Mouse (Mus musculus) kidney, embryonic 16.5 days (tissue): ENCODE measurements around the gene Fitm1. TPM values are rescaled to one million over a fixed set of nuclear protein-coding genes. Genes with fewer than 3 reads are reported as not detected.

Source experiments
- polyA plus RNA-seq: library from polyadenylated mRNA; unstranded; fragments of >200 nt; fragmentation: Nextera tagmentation; extraction: Ambion mirVana; gene quantifications from 2 replicates; pipeline ENCODE4 v1.2.1, GENCODE M21; 2015

Fitm1 gene
- polyA plus RNA-seq, 1 experiment from 2014 or later: 4.5 TPM

Other genes starting within 250 kb of the Fitm1 start
- 147 and 157 TPM in 2 replicates for gene Dhrs4, start 96.9 kb upstream of the Fitm1 start, polyA plus RNA-seq
- gene Carmil3, start 85.0 kb upstream of the Fitm1 start, polyA plus RNA-seq: 2.5 and 3.0 TPM in 2 replicates
- gene Cpne6, start 65.2 kb upstream of the Fitm1 start, polyA plus RNA-seq: 0.21 and 0.46 TPM in 2 replicates
- not detected in 2 replicates for gene Nrl, start 50.6 kb upstream of the Fitm1 start, polyA plus RNA-seq
- 64.2 and 66.0 TPM in 2 replicates for gene Pck2, start 35.4 kb upstream of the Fitm1 start, polyA plus RNA-seq
- 117 TPM in 2 replicates for gene Dcaf11, start 15.6 kb upstream of the Fitm1 start, polyA plus RNA-seq
- 1.2 and 1.6 TPM in 2 replicates for gene A730061H03Rik, start 15.2 kb upstream of the Fitm1 start, polyA plus RNA-seq
- 156 and 168 TPM in 2 replicates for gene Psme1, start 2.5 kb downstream of the Fitm1 start, polyA plus RNA-seq
- gene Emc9, start 9.7 kb downstream of the Fitm1 start, polyA plus RNA-seq: 9.3 and 9.5 TPM in 2 replicates
- 207 and 226 TPM in 2 replicates for gene Psme2, start 15.5 kb downstream of the Fitm1 start, polyA plus RNA-seq
- gene Rnf31, start 16.1 kb downstream of the Fitm1 start, polyA plus RNA-seq: 21.3 and 26.2 TPM in 2 replicates
- gene Irf9, start 28.0 kb downstream of the Fitm1 start, polyA plus RNA-seq: 16.8 and 17.7 TPM in 2 replicates
- 23.0 and 24.2 TPM in 2 replicates for gene Rec8, start 42.4 kb downstream of the Fitm1 start, polyA plus RNA-seq
- 120 and 130 TPM in 2 replicates for gene Ipo4, start 60.3 kb downstream of the Fitm1 start, polyA plus RNA-seq
- 1.5 and 1.6 TPM in 2 replicates for gene Gm49378, start 62.3 kb downstream of the Fitm1 start, polyA plus RNA-seq
- 137 and 139 TPM in 2 replicates for gene Tm9sf1, start 68.2 kb downstream of the Fitm1 start, polyA plus RNA-seq
- gene Tssk4, start 74.6 kb downstream of the Fitm1 start, polyA plus RNA-seq: 1.1 and 1.3 TPM in 2 replicates
- gene Mdp1, start 84.9 kb downstream of the Fitm1 start, polyA plus RNA-seq: 59.8 and 61.0 TPM in 2 replicates
- gene Gmpr2, start 96.3 kb downstream of the Fitm1 start, polyA plus RNA-seq: 74.1 and 74.2 TPM in 2 replicates
- gene Nedd8, start 96.5 kb downstream of the Fitm1 start, polyA plus RNA-seq: 514 and 521 TPM in 2 replicates
- 43.9 and 44.5 TPM in 2 replicates for gene Tinf2, start 106.2 kb downstream of the Fitm1 start, polyA plus RNA-seq
- 2.9 and 3.0 TPM in 2 replicates for gene Tgm1, start 138.3 kb downstream of the Fitm1 start, polyA plus RNA-seq
- 43.3 and 46.2 TPM in 2 replicates for gene Rabggta, start 146.6 kb downstream of the Fitm1 start, polyA plus RNA-seq
- gene Dhrs1, start 170.1 kb downstream of the Fitm1 start, polyA plus RNA-seq: 112 and 119 TPM in 2 replicates
- gene Nop9, start 170.1 kb downstream of the Fitm1 start, polyA plus RNA-seq: 40.6 and 41.9 TPM in 2 replicates
- 21.1 and 21.3 TPM in 2 replicates for gene Cideb, start 182.8 kb downstream of the Fitm1 start, polyA plus RNA-seq
- gene Ltb4r2, start 185.8 kb downstream of the Fitm1 start, polyA plus RNA-seq: 0.41 and 0.45 TPM in 2 replicates
- 0.54 and 0.92 TPM in 2 replicates for gene Ltb4r1, start 190.3 kb downstream of the Fitm1 start, polyA plus RNA-seq
- gene Adcy4, start 208.5 kb downstream of the Fitm1 start, polyA plus RNA-seq: 16.7 and 19.7 TPM in 2 replicates
- gene Ripk3, start 213.2 kb downstream of the Fitm1 start, polyA plus RNA-seq: 39.3 and 43.4 TPM in 2 replicates
- 38.2 and 38.7 TPM in 2 replicates for gene Nfatc4, start 247.5 kb downstream of the Fitm1 start, polyA plus RNA-seq